Mouse (Mus musculus): ENCODE measurements at regions not wholly inside any gene's neighbourhood (a gene's known extent, or its start where the extent isn't known, plus 50 kb on each side); places are given as distances from the start of the nearest gene placed in this dataset.

DNA sequence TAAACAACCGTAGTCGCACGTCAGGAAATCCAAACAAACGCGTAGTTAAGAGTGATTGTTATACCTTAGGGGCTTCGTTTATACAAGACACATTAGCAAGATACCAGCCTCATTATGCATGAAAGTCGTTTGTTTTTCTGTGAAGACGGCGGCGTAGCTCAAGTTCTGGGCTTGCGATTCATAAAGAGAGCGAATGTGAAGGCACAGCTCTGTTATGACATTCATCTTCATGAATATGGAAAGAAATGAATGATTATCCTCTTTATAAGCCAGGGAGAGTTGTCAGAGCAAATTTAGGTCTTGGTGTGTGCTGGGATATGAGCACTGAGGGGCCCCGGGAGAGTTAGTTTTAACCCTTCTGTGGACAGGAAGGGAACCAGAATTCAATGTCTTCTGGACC, 266.4 kb downstream of the Atp23 start:
- 85% methylated on average over 13 of the region's 13 CpGs for WGBS (ENCODE audit: missing documents)
- Histone ChIP-seq H3K36me3 (ENCODE audit: inconsistent target) (no peaks in the 10 kb centered on the region), H3K79me2 (ENCODE audit: inconsistent target) (no peaks in the 10 kb centered on the region), H3K4me3 (ENCODE audit: inconsistent target) (no peak overlapping the region), H3K27ac (no peak overlapping the region)

DNA sequence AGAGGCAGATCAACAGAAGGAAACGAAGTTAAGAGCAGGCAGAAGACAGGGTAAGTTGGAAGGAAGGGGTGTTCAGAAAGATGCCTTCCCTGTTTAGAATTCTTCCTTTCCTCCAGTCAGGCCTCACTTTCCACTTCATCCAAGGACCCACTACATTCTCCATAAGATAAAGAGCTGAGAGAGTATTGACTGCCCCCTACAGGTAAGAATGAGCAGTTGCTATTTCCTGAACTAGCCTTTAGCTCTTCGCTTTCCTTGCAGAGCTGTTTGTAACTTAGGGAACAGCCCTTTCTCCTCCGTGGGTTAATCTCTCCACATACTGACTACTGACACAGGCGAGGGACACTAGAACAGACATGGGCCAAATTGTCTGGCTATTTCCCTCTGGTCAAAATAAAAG, 273.1 kb downstream of the Atp23 start:
- Histone ChIP-seq H3K36me3 (ENCODE audit: inconsistent target) (no peaks in the 10 kb centered on the region), H3K79me2 (ENCODE audit: inconsistent target) (no peaks in the 10 kb centered on the region), H3K27ac (no peak overlapping the region), H3K4me3 (ENCODE audit: inconsistent target) (no peak overlapping the region)
- 48% methylated on average over 4 of the region's 4 CpGs for WGBS (ENCODE audit: missing documents)

DNA sequence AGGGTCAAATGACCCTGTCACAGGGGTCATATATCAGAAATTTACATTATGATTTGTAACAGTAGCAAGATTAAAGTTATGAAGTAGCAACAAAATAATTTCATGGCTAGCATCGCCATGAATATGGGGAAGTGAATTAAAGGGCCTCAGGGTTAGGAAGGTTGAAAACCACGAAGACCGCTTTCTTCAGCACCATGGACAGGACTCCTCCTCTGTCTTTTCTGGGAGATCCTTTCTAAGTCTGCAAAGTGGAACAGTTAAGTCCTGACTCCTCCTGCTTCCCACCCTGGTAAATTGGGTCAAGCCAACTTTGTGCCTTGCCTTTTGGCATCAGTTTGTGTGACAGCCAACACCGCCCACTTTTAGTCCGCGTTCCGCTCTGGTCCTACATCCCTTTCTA, 275.7 kb downstream of the Atp23 start:
- 49% methylated on average over 7 of the region's 7 CpGs for WGBS (ENCODE audit: missing documents)
- Histone ChIP-seq H3K36me3 (ENCODE audit: inconsistent target) (no peaks in the 10 kb centered on the region), H3K27ac (no peak overlapping the region), H3K79me2 (ENCODE audit: inconsistent target) (no peaks in the 10 kb centered on the region), H3K4me3 (ENCODE audit: inconsistent target) (no peak overlapping the region)

DNA sequence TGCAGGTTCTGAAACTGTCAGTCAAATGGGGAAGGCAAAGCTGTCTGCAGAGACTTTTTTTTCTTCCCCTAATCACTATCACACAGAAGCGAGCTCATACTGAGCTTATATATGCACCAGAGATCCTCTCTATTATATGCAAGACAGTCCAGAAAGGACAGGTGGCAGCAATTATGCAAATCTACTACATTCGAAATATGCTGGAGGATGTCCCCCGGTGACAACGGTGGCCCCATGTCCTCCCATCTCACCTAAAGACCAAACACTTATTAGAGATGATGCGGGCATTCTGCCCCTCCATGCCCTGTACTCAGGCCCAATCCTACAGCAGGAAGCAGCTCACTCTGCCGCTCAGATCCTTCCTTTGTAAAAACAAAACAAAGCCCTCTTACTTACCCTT, 280.4 kb downstream of the Atp23 start:
- Histone ChIP-seq H3K4me3 (ENCODE audit: inconsistent target) (no peak overlapping the region), H3K79me2 (ENCODE audit: inconsistent target) (no peaks in the 10 kb centered on the region), H3K27ac (no peak overlapping the region), H3K36me3 (ENCODE audit: inconsistent target) (no peaks in the 10 kb centered on the region)
- WGBS (ENCODE audit: missing documents), result 81% methylated on average over 6 of the region's 6 CpGs

DNA sequence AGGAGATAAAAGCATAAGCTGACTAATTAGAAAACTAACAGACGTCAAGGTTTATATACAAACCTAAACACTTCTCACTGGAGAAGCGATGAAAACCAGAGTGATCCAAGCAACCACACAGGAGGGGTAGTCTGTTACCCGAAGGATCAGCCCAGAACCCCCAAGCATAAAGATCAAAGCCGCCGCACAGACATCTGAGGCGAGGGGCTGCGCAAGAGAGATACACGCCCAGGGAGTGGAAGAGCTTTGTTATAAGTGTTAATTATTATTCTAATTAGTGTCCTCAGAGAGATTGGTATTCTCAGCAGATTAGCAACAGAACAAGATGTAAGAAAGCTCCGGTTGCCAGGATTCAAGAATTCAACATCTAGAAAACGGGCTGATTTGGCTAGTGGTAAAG, 281.2 kb downstream of the Atp23 start:
- 68% methylated on average over 10 of the region's 10 CpGs for WGBS (ENCODE audit: missing documents)
- H3K27ac ChIP-seq, result no peak overlapping the region
- no peak overlapping the region for H3K4me3 ChIP-seq (ENCODE audit: inconsistent target)
- no peaks in the 10 kb centered on the region for H3K79me2 ChIP-seq (ENCODE audit: inconsistent target)
- no peaks in the 10 kb centered on the region for H3K36me3 ChIP-seq (ENCODE audit: inconsistent target)

DNA sequence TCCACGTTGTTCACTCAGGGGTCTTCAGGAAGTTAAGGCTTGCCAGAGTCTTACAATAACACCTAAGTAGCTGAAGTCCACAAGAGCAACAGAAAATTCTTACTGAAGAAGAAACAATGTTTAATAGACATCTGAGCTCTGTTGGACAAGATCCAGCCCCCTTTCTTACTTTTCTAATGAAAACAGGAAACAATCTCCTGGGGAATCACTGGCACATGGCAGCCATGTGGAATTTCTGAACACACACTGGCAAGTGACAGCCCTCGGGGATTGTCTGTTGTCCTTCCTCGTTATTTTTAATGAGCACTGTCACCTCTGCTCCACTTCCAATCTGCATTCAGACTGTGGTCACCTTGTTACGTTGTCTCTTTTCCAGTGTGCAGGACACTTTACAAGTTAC, 288.9 kb downstream of the Atp23 start:
- no peaks in the 10 kb centered on the region for H3K36me3 ChIP-seq (ENCODE audit: inconsistent target)
- no peak overlapping the region for H3K4me3 ChIP-seq (ENCODE audit: inconsistent target)
- WGBS (ENCODE audit: missing documents), result 89% methylated on average over 4 of the region's 4 CpGs
- H3K79me2 ChIP-seq (ENCODE audit: inconsistent target), result no peaks in the 10 kb centered on the region
- H3K27ac ChIP-seq, result no peak overlapping the region

DNA sequence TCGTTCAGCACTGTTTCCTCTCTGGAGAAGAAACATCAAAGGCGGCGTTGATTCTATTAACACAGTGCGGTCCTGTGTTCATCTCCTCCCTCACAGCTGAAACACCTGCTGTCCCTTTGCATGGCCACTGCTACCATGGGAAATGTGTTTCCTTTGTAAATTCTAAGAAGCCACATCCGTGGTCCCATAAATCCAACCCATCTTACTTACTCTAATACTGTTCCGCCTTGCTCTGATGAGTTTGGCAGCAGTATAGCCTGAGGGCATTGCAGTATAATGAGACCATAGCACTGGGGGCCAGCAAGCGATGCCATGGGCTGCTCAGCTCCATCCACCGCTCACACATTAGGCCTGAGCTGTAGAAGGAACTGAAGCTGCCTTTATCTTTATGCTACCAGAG, 290.6 kb downstream of the Atp23 start:
- H3K27ac ChIP-seq, result no peak overlapping the region
- no peaks in the 10 kb centered on the region for H3K79me2 ChIP-seq (ENCODE audit: inconsistent target)
- H3K36me3 ChIP-seq (ENCODE audit: inconsistent target), result no peaks in the 10 kb centered on the region
- 89% methylated on average over 8 of the region's 8 CpGs for WGBS (ENCODE audit: missing documents)
- no peak overlapping the region for H3K4me3 ChIP-seq (ENCODE audit: inconsistent target)

DNA sequence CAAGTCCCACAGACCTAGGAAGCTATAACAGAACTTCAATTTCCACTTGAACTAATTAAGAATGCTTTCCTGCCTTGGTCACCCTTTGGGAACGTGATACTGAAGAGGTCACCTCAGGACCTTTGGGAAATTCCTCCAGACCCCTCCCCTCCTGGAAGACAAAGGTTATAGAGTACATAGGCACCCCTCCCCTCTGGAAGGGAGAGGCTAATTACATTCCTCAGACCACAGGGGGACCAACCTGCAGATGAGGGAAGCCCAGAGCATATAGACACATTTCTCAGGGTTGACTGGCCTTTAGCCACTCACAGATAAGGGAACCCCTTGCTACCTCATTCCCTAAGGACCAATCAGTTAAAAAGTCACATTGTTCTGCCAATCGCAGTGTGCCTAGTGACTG, 301.5 kb downstream of the Atp23 start:
- Histone ChIP-seq H3K27ac (no peak overlapping the region), H3K36me3 (ENCODE audit: inconsistent target) (no peaks in the 10 kb centered on the region), H3K79me2 (ENCODE audit: inconsistent target) (no peaks in the 10 kb centered on the region), H3K4me3 (ENCODE audit: inconsistent target) (no peak overlapping the region)
- WGBS (ENCODE audit: missing documents), result 68% methylated on average over 2 of the region's 2 CpGs

DNA sequence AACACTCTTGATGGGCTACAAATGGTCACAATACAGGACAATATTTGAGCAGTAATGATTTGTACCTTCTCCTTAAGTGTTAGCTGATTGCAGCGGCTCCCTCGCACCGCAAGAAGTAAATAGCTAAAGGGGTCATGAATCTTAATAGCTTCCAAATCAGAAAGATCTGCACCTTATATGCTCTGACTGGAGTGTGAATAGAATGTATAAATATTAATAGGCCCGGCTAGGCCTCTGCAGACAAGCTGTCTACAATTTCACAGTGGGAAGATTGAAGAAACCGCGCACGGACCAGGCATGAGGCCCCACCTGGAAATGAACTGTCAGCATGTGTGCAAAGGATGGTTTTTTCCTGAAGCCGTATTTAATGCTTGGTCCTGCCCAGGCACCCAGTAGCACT, 333.0 kb downstream of the Atp23 start:
- Histone ChIP-seq H3K79me2 (ENCODE audit: inconsistent target) (no peaks in the 10 kb centered on the region), H3K4me3 (ENCODE audit: inconsistent target) (no peak overlapping the region), H3K27ac (no peak overlapping the region), H3K36me3 (ENCODE audit: inconsistent target) (no peaks in the 10 kb centered on the region)
- over 99% methylated on average over 8 of the region's 8 CpGs for WGBS (ENCODE audit: missing documents)

DNA sequence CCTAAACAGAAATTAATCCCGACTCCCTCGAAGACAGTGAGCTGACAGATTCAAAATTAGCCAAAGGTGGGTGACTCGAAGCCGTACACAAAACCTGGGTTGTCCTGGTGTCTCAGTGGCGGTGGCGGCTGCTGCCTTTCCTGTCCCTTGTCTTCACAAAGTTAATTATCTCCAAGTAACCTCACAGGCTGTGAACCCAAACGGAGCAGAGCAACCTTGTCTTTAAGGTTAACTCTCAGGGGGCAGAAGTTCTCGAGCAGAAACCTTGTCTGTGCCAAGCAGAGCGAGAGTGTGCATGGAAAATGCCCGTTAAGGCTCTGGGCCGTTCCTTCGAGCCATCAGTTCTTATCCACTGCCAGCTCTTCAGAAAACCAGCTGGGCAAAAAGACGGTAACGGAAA, 335.8 kb downstream of the Atp23 start:
- 88% methylated on average over 14 of the region's 14 CpGs for WGBS (ENCODE audit: missing documents)
- no peak overlapping the region for H3K27ac ChIP-seq
- no peaks in the 10 kb centered on the region for H3K79me2 ChIP-seq (ENCODE audit: inconsistent target)
- H3K4me3 ChIP-seq (ENCODE audit: inconsistent target), result no peak overlapping the region
- H3K36me3 ChIP-seq (ENCODE audit: inconsistent target), result no peaks in the 10 kb centered on the region

DNA sequence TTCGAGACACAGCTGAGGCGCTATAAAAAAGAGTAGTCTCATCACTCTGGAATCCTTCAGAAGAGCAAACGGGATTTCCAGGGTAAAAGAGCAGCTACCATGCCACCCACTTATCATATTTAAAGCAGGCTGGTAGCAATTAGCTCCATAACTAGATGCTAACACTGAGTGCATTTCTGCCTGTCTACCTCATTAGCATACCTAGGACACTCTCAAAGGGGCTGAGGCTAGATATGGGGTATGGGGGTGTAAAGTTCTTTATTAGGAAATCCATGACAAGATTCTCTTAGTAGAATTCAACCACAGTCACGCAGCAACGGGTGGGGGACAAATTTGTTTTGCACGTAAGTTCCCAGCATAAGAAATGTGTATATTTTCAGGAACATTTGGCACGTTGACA, 346.1 kb downstream of the Atp23 start:
- no peak overlapping the region for H3K27ac ChIP-seq
- 88% methylated on average over 7 of the region's 7 CpGs for WGBS (ENCODE audit: missing documents)
- no peak overlapping the region for H3K4me3 ChIP-seq (ENCODE audit: inconsistent target)

DNA sequence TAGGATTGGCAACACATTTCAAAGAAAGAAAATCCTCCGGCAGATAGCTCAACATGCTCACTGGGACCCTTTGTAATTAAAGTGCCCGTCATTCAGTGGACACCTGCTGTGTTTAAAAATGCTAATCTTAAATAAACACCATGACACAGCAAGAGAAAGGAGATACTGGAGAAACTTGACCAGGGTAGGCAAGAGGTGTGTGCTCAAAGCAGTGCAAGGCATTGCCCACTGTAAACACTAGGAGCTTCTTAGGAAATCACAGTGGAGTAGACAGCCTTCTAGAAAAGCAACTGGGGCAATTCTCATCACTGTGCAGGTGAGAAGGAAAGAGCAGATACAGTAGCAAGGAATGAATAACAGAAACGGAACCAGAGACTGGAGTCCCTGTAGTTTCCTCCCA, 369.2 kb downstream of the Atp23 start:
- WGBS (ENCODE audit: missing documents), result 76% methylated on average over 3 of the region's 3 CpGs
- H3K4me3 ChIP-seq (ENCODE audit: inconsistent target), result no peak overlapping the region

More for the DNA sequence above, 346.1 kb downstream of the Atp23 start:
- no peaks in the 10 kb centered on the region for H3K79me2 ChIP-seq (ENCODE audit: inconsistent target)
- H3K36me3 ChIP-seq (ENCODE audit: inconsistent target), result no peaks in the 10 kb centered on the region

DNA sequence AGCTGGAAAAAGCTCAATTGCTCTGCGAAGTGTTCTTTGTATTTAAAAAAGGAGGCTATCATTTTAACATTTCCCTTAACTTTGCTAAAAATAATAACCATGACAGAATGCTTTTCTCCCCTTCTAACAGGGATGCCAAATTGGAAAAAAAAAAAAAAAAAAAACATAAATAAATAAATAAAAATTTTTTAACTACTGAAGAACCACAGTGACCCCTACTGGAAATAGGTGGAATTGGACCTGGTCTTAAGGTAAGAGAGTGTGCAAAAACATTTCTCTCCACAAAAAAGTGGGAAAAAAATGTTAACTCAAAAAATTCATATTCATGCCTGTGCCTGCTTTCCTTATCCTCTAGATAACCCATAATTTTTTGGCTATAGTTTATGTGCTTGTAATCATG, 369.8 kb downstream of the Atp23 start:
- Histone ChIP-seq H3K27ac (no peak overlapping the region), H3K36me3 (ENCODE audit: inconsistent target) (no peaks in the 10 kb centered on the region), H3K4me3 (ENCODE audit: inconsistent target) (no peak overlapping the region), H3K79me2 (ENCODE audit: inconsistent target) (no peaks in the 10 kb centered on the region)
- 78% methylated on average over 1 of the region's 1 CpGs for WGBS (ENCODE audit: missing documents)

More for the DNA sequence above, 369.2 kb downstream of the Atp23 start:
- Histone ChIP-seq H3K79me2 (ENCODE audit: inconsistent target) (no peaks in the 10 kb centered on the region), H3K36me3 (ENCODE audit: inconsistent target) (no peaks in the 10 kb centered on the region), H3K27ac (no peak overlapping the region)

DNA sequence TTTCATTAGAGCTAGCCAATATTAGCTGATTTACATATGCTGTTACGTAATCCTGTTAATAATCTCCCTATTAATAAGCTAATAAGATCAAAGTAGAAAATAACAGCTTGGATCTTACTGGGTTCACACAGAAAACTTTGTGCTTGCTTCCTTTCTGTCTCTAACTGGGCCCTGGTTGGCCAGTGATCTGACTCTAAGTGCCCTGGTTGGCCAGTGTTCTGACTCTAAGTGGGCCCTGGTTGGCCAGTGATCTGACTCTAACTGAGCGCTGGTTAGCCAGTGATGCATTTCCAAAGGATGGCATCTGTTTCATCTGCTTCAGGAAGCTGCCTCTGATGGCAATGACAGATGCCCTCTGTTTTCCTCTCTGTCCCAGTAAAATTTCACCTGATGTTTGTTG, 372.4 kb downstream of the Atp23 start:
- WGBS (ENCODE audit: missing documents), result 93% methylated on average over 2 of the region's 2 CpGs
- H3K36me3 ChIP-seq (ENCODE audit: inconsistent target), result no peaks in the 10 kb centered on the region
- H3K79me2 ChIP-seq (ENCODE audit: inconsistent target), result no peaks in the 10 kb centered on the region
- no peak overlapping the region for H3K27ac ChIP-seq
- no peak overlapping the region for H3K4me3 ChIP-seq (ENCODE audit: inconsistent target)

DNA sequence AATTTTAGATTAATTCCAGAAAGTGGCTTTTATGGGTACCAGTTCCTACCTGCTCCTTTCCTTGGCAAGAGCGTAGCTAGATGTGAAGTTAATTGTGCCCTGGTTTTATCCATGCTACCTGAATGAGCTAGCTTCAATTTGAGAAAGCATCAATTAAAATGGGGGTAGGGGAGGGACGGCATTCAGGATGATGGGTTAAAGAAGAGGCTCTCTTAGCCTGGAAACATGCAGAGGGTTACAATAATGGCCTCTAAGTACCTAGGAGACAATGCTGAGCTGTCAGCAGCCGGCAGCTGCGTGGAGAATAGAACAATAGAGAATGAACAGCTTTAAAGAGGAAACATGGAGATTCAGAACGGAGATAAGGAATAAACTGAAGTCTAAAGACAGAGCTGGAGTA, 375.0 kb downstream of the Atp23 start:
- Histone ChIP-seq H3K36me3 (ENCODE audit: inconsistent target) (no peaks in the 10 kb centered on the region), H3K79me2 (ENCODE audit: inconsistent target) (no peaks in the 10 kb centered on the region), H3K4me3 (ENCODE audit: inconsistent target) (no peak overlapping the region), H3K27ac (no peak overlapping the region)
- WGBS (ENCODE audit: missing documents), result 72% methylated on average over 5 of the region's 5 CpGs

DNA sequence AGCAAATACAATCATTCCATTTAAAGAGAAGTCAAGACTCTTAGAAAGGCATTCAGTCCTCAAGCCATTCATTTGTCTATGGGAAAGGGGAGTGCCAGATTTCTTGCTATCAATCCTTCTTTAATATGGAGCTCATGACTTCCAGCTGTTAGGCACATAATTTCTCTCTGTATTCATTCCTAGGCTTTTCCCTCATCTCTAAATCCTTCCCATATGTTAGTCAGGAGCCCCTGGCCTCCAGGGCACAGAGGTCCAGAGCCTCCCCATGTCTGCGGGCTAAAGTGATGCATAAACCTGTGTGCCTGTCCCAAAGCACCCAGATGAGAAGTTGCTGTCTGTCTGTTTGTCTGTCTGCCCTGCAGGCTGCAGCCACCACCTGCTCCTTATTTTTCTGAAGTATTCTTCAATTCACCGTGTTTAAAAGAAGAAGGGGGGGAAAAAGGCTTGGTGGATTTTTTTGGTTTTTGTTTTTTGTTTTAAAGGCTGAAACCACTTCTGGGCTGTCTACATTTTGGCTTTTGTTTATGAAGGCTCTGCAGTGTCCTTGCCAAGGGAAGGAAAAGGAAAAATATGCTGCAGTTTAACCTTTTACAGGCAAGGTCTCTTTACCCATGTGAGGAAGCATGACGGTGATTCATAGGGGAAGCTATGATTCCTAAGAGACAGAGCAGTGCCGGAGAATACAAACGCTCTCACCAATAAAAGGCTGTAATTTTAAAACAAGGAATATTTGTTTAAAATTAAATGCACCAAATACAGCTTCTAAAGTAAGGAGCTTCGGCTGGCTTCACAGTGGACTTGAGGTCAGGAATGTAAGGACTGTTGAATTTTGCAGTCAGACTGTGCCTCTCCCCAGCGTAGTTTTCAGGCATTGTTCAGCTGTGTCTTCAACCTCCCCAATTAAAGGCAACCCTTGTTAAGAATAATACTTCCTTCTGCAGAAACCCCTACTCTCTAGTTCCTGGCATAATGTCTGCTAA, 379.0 kb downstream of the Atp23 start:
- Histone ChIP-seq H3K4me3 (ENCODE audit: inconsistent target) (no peak overlapping the region), H3K79me2 (ENCODE audit: inconsistent target) (no peaks in the 10 kb centered on the region), H3K36me3 (ENCODE audit: inconsistent target) (no peaks in the 10 kb centered on the region), H3K27ac (no peak overlapping the region)
- WGBS (ENCODE audit: missing documents), result 70% methylated on average over 7 of the region's 7 CpGs

Measured in macrophage (primary cell).